Mouse (Mus musculus) midbrain, embryonic 11.5 days (tissue): ENCODE results near the gene Fam178b. TPM values are rescaled to one million over a fixed set of nuclear protein-coding genes. Genes with fewer than 3 reads are reported as not detected.

Experiments used
- ATAC-seq: fragments of 200-750 bp; cut with Nextera tagmentation; 2 replicates; pipeline ENCODE4 v1.8.0; 2017; ENCODE audit warnings: moderate TSS enrichment, moderate library complexity; ENCODE audit not compliant: low FRiP score
- DNase-seq: peaks from one replicate; pipeline ENCODE4 v3.0.0; 2015; ENCODE audit warnings: low spot score; ENCODE audit errors: missing footprints
- H3K27ac ChIP-seq: fragments of 300-500 bp; sonication (generic); 2 replicates; pipeline ENCODE4 v1.5.1; 2014; ENCODE audit warnings: low read depth, low read length
- H3K27me3 ChIP-seq: fragments of 300-500 bp; sonication (generic); 2 replicates; pipeline ENCODE4 v1.6.1; 2014; ENCODE audit warnings: mild to moderate bottlenecking, low read length, moderate library complexity, mixed read lengths; ENCODE audit not compliant: control insufficient read depth, insufficient read depth
- H3K36me3 ChIP-seq: fragments of 300-500 bp; sonication (generic); 2 replicates; pipeline ENCODE4 v1.6.1; 2014; ENCODE audit warnings: mild to moderate bottlenecking, low read length, moderate library complexity, mixed read lengths; ENCODE audit not compliant: control insufficient read depth, insufficient read depth
- H3K4me1 ChIP-seq: fragments of 300-500 bp; sonication (generic); 2 replicates; pipeline ENCODE4 v1.6.1; 2014; ENCODE audit warnings: low read length; ENCODE audit not compliant: control insufficient read depth, insufficient read depth
- H3K4me2 ChIP-seq: fragments of 300-500 bp; sonication (generic); 2 replicates; pipeline ENCODE4 v1.6.1; 2014; ENCODE audit warnings: mild to moderate bottlenecking, moderate library complexity
- H3K4me3 ChIP-seq: fragments of 300-500 bp; sonication (generic); 2 replicates; pipeline ENCODE4 v1.5.1; 2014; ENCODE audit warnings: low read depth, low read length
- H3K9ac ChIP-seq: fragments of 300-500 bp; sonication (generic); 2 replicates; pipeline ENCODE4 v1.6.1; 2014; ENCODE audit warnings: low read length
- H3K9me3 ChIP-seq: fragments of 300-500 bp; sonication (generic); 2 replicates; pipeline ENCODE4 v1.6.1; 2016; ENCODE audit warnings: low read length; ENCODE audit not compliant: control insufficient read depth
- WGBS: fragments of 180-500 bp; shearing (Covaris S2); extraction: QIAGEN DNeasy Blood & Tissue Kit; methylation state at CpG from one replicate; pipeline ENCODE4 v1.1.7; 2014; 5-methylcytosine and 5-hydroxymethylcytosine counted together
- polyA plus RNA-seq: library from polyadenylated mRNA; unstranded; fragments of >200 nt; fragmentation: Nextera tagmentation; extraction: Ambion mirVana; gene quantifications from 2 replicates; pipeline ENCODE4 v1.2.1, GENCODE M21; 2014

The Fam178b gene
- polyA plus RNA-seq, 1 experiment from 2014 or later = 0.16 TPM

DNA sequence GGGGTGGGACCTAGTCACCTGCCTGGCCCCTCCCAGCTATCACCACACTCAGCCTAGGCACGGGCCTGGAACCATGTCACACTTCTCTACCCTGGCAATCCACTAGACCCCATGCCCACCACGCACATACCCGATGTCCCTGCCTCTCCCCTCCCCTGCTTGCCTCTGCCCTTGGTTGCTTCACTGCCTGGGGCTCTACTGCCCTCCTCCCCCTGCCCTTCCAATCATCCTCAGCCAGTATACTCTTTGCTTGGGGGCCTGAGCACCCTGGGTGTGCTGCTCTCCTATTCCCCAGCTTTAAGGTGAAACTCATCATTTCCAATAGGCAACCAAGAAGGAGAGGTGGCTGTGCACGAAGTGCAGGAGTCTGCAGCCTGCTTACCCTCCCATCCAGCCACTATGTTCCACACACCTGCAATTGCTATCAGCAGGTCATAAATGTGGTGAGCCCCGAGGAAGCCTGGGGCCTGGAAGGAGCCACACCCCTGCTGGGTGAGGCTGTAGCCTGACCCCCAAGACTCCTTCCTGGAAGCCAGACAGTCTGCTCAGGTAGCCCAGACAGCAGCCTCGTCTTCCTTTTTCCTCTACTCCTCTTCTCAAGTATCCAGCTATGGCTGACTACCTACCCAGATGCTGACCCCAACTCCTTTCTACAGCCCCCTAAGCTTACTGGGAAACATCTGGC lies 105.8 kb downstream of the Fam178b start:
- Histone ChIP-seq H3K36me3 (no peaks in the 10 kb centered on the region), H3K4me2 (no peak overlapping the region), H3K4me3 (no peak overlapping the region), H3K27me3 (no peaks in the 10 kb centered on the region), H3K27ac (no peak overlapping the region), H3K9me3 (no peaks in the 10 kb centered on the region), H3K4me1 (peaks cover 18% of the 10 kb centered on the region), H3K9ac (no peak overlapping the region)
- no peak for ATAC-seq
- 72% methylated on average over 6 of the region's 6 CpGs for WGBS
- DNase-seq = no peak

DNA sequence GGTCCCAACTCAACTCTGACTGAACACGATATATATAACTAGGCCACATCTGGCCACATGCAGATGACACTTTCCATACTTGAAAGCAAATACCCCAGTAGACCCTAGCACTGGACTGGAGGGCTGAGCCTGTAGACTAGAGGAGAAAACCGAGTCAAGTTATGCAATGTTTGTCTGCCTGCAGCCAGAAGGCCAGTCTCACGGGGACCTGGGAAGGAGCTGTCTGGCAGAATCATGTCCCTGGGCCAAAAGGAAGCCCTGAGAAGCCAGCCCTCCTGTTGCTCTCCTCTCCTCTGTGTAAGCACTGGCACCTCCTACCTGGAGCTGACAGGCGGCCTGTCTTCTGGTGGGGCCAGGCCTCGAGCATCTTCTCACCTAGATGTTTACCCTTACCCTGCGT lies 107.6 kb downstream of the Fam178b start:
- WGBS = 65% methylated on average over 6 of the region's 6 CpGs
- H3K4me2 ChIP-seq = no peak overlapping the region
- no peaks in the 10 kb centered on the region for H3K36me3 ChIP-seq
- H3K4me3 ChIP-seq = no peak overlapping the region
- no peak overlapping the region for H3K27ac ChIP-seq
- no peak overlapping the region for H3K9ac ChIP-seq
- ATAC-seq (no peak), DNase-seq (no peak)
- no peaks in the 10 kb centered on the region for H3K9me3 ChIP-seq
- H3K4me1 ChIP-seq = peaks cover 8% of the 10 kb centered on the region
- no peaks in the 10 kb centered on the region for H3K27me3 ChIP-seq

- no peak overlapping the region for H3K4me2 ChIP-seq
- ATAC-seq (no peak), DNase-seq (no peak)
- H3K36me3 ChIP-seq = no peaks in the 10 kb centered on the region
- no peaks in the 10 kb centered on the region for H3K27me3 ChIP-seq
- H3K27ac ChIP-seq = no peak overlapping the region
- no peaks in the 10 kb centered on the region for H3K4me1 ChIP-seq
- H3K9ac ChIP-seq = no peak overlapping the region
- no peak overlapping the region for H3K4me3 ChIP-seq
- no peaks in the 10 kb centered on the region for H3K9me3 ChIP-seq
- 79% methylated on average over 5 of the region's 5 CpGs for WGBS
Measured at GRCm38 (mm10) chr1:36574196-36574955, 108.6 kb downstream of the Fam178b start.

- no peak overlapping the region for H3K4me2 ChIP-seq
- no peak overlapping the region for H3K9ac ChIP-seq
- no peaks in the 10 kb centered on the region for H3K36me3 ChIP-seq
- H3K9me3 ChIP-seq = no peaks in the 10 kb centered on the region
- H3K27ac ChIP-seq = no peak overlapping the region
- no peaks in the 10 kb centered on the region for H3K4me1 ChIP-seq
- no peaks in the 10 kb centered on the region for H3K27me3 ChIP-seq
- no peak for DNase-seq
- ATAC-seq = no peak
- WGBS = 81% methylated on average over 8 of the region's 8 CpGs
- H3K4me3 ChIP-seq = no peak overlapping the region
Measured at GRCm38 (mm10) chr1:36573524-36573923, 109.5 kb downstream of the Fam178b start.

DNA sequence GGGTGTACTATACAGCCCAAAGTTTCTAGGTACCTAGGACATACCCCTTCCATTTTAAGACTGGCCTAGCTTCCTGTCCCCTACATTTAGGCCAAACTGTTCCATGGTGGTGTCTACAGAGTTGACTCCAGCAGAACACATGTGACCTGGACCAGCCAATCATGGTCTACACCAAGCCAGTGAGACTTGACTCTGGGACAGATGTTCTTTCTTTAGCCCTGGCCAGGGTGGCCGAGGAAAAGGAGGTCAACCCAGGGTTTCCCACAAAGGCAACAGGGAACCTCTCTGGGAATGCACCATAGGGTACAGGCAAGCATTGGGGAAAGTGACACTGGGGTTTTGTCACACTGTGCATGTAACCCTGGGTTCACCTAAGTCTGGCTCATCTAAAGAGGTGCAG lies 110.3 kb downstream of the Fam178b start:
- no peak for DNase-seq
- no peak overlapping the region for H3K27ac ChIP-seq
- no peaks in the 10 kb centered on the region for H3K36me3 ChIP-seq
- ATAC-seq = no peak
- WGBS = 64% methylated on average over 1 of the region's 1 CpGs
- no peak overlapping the region for H3K4me3 ChIP-seq
- no peaks in the 10 kb centered on the region for H3K27me3 ChIP-seq
- H3K4me2 ChIP-seq = no peak overlapping the region
- no peaks in the 10 kb centered on the region for H3K9me3 ChIP-seq
- H3K4me1 ChIP-seq = peaks cover 3% of the 10 kb centered on the region; the same call in 1 of the 2 replicates
- no peak overlapping the region for H3K9ac ChIP-seq

DNA sequence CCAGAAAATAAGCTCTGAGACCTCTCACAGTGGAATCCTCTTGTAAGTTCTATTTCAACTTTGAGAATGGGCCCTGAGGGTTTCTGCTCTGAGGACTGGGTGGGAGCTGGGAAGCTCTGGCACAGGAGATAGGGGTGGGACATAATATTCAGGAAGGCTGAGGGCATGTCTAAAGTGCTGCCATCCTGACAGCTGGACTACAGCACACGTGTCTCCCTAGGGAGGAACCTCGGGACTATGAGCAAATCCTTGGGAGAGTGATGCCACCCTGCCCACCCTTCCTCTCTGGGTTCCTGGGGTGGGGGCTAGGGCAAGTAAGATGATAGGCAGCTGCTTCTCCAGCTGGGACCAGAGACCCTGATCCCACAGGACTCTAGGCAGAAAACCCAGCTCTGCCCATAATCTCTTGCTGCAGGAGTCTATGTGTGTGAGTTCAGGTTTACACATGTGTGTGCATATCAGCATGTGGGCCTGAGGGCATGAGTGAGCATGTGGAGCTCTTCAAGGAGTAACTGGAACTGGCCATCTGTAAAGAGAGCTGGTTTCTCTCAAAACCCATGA lies 110.8 kb downstream of the Fam178b start:
- Histone ChIP-seq H3K4me3 (no peak overlapping the region), H3K4me1 (peaks cover 3% of the 10 kb centered on the region; the same call in 1 of the 2 replicates), H3K27me3 (no peaks in the 10 kb centered on the region), H3K9me3 (no peaks in the 10 kb centered on the region), H3K36me3 (no peaks in the 10 kb centered on the region), H3K4me2 (no peak overlapping the region), H3K9ac (no peak overlapping the region), H3K27ac (no peak overlapping the region)
- whole genome bisulfite sequencing = 66% methylated on average over 2 of the region's 2 CpGs
- no peak for ATAC-seq
- no peak for DNase-seq

DNA sequence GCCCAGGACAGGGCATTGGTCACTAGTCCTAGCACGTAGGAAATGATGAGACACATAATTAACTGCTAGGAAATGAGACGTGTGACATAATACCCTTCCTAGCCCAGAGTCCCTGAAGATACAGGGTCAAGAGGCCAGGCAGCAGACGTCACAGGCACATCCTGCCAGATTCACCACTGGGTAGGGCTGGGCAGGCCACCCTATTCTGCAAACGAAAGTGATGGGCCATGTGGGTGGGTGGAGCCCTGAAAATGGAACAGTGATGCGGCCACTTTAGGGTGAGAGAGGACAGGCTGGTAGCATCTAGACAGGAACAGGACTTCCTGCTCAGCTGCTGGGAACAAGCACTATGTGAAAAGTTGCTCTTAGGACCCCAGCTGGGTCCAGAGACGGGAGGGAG lies 111.4 kb downstream of the Fam178b start:
- Histone ChIP-seq H3K27ac (no peak overlapping the region), H3K9ac (no peak overlapping the region), H3K27me3 (no peaks in the 10 kb centered on the region), H3K36me3 (no peaks in the 10 kb centered on the region), H3K4me2 (no peak overlapping the region), H3K9me3 (no peaks in the 10 kb centered on the region), H3K4me3 (no peak overlapping the region), H3K4me1 (peaks cover 4% of the 10 kb centered on the region; the same call in 1 of the 2 replicates)
- ATAC-seq (no peak), DNase-seq (no peak)
- 57% methylated on average over 6 of the region's 6 CpGs for WGBS

DNA sequence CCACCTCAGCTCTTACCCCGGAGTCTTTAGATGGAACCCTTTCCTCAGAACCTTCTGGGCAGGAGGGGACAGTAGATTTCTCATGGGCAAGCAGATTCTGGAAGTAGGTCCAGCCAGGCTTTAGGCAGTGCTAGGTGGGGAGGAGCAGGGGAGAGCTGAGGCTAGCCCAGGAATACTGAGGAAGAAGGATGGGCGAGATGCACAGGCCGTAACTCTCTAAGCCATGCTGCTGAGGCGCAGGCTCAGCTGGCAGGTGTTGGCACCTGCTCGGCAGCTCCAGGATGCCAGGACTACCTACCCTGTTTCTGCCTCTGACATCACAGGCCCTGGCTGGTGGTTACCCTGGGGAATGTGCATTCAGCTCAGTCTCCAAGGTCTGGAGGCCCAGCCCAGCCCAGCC lies 112.7 kb downstream of the Fam178b start:
- WGBS = 91% methylated on average over 5 of the region's 5 CpGs

GRCm38 (mm10) chr1:36569694-36570276 lies 113.2 kb downstream of the Fam178b start:
- Histone ChIP-seq H3K9me3 (no peaks in the 10 kb centered on the region), H3K27me3 (no peaks in the 10 kb centered on the region), H3K9ac (no peak overlapping the region), H3K27ac (no peak overlapping the region), H3K4me2 (no peak overlapping the region), H3K4me1 (peaks cover 7% of the 10 kb centered on the region; the same call in 1 of the 2 replicates), H3K36me3 (no peaks in the 10 kb centered on the region), H3K4me3 (no peak overlapping the region)
- 62% methylated on average over 7 of the region's 7 CpGs for WGBS
- ATAC-seq (no peak), DNase-seq (no peak)

More for the DNA sequence above, 112.7 kb downstream of the Fam178b start:
- no peaks in the 10 kb centered on the region for H3K36me3 ChIP-seq
- H3K27me3 ChIP-seq = no peaks in the 10 kb centered on the region
- no peak overlapping the region for H3K4me2 ChIP-seq
- no peak overlapping the region for H3K9ac ChIP-seq
- no peak overlapping the region for H3K27ac ChIP-seq
- no peak overlapping the region for H3K4me3 ChIP-seq
- no peak for ATAC-seq
- DNase-seq = no peak
- peaks cover 7% of the 10 kb centered on the region; the same call in 1 of the 2 replicates for H3K4me1 ChIP-seq
- no peaks in the 10 kb centered on the region for H3K9me3 ChIP-seq
